Mouse (Mus musculus): Measurements from ENCODE around the gene Gm14124.
"Not testable (repeated sequence)": the region's sequence is repeated elsewhere in the genome, so short reads cannot be mapped to it uniquely, and the experiment has no call there.

Gene Gm14124

GRCm38 (mm10) chr2:150257291-150257690, at the start of gene Gm14124:
Gene Gm14124 (plus strand): TSS chr2:150257517.
- not testable (repeated sequence) for DNase-seq

DNA sequence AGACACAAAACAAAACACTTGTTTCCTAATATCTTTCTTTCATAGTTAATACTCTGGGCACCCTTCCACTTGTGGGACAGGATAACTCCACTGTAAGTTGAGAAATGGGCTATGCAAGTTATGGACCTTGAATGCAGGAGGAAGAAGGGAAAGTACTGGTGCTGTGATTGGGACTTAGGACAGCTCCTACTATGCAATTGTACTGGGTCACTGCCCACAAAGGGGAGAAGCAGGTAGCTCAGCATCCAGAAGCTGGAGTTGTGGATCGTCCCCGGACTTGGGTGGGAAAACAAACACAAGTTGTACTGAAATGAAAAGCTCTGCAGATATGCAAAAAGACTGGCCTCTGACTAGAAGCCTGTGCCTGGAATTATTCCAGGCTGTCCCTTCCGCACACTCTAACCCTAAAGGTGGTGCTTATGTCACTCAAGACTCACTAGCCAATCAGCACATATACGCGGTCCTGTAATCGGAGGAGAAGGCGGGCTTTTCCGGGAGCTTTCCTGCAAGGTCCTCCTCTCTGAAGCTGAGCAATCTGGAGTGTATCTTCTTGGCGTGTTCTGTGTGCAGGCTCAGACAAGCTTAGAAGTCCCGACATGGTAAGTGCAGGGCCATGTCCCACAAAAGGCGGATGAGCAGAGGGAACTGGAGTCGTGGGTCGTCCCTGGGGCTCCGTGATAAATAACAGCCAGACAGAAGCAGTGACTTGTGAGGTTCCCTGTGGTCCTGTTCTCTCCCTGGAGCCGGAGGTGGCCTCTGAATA, 39.5 kb upstream of the Gm14124 start, which contains the start of gene Zfp937:
Zfp937 (plus strand) TSS at position 474 of the 763 bp plus-strand sequence.
- peak; percentile 28 to 47 for DNase-seq

- not testable (repeated sequence) for DNase-seq
These were observed 39.0 kb upstream of the Gm14124 start for GRCm38 (mm10) chr2:150218363-150218725.

GRCm38 (mm10) chr2:150223263-150223662, 34.1 kb upstream of the Gm14124 start:
- not testable (repeated sequence) for DNase-seq

DNA sequence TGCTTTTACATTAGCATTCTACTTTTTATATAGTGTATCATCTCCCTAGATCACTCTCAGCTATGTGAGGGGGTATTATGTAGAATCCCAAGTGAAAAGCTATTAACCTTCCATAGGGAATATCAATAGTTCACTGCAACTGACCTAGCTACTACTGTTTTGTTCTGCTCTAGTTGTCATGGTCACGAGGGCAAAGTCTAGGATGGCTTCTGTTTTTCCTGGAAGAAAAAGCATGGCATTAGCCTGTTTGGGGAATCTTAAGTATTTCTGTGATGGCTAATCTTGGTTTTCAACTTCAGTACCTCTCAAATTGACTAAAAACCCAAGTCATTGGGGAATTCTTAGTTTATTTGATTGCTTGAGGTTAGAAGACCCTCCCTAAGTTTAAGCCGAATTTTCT, 14.1 kb upstream of the Gm14124 start:
- DNase-seq = no peak

GRCm38 (mm10) chr2:150255491-150255890, 1.8 kb upstream of the Gm14124 start, which contains the start of gene Gm21994:
Gene Gm21994 (minus strand): TSS chr2:150255591.
- DNase-seq = not testable (repeated sequence)

DNA sequence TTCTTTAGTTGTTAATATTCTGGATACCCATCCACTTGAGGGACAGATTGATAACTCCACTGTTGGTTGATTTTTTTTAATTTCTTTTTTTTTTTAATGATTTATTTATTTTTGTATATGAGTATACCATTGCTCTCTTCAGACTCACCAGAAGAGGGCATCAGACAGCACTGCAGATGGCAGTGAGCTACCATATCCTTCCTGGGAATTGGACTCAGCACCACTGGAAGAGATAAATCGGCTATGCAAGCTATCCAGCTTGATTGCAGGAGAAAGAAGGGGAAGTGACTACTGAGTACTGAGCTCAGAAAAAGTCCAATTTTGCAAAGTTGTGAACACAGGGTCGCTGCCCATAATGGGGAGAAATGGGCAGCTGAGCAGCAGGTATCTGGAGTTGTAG, 456 bp upstream of the Gm14124 start:
- DNase-seq = not testable (repeated sequence)

DNA sequence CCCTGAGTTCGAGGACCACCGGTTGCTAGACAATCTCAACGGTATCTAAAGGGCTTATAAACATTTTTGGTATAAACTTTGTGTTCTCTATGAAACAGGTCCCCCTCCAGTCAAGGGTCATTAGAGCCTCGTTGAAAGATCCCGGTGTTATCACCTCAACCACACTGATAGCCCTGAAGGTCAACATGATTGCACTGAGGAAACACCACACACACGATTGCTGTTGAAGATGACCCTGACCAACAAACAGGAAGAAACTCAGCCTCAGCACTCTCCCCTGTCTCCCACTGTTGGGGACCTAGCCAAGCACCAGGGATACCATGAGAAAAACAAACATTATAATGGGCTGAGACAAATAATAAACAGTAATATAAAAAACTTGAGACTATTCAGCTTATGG, 36.4 kb downstream of the Gm14124 start:
- no peak for DNase-seq

DNA sequence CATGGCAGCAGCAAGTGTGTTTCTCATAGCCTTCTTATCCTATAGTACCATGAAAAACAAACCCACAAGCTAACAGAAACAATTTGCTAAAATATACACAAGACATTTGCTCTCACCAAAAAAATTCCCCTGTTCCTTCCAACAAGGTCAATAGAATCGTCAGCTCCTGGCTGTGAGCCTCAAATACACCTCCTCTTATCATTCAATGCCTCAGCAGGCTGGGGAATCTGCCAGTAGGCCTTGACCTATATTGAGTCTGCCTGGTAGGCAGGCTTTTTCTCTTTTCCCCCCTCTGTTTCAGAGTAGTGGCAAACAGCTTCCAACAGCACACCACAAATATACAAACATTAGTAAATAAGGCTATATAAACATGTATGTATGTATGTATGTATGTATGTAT, 41.8 kb downstream of the Gm14124 start:
- no peak for DNase-seq

DNA sequence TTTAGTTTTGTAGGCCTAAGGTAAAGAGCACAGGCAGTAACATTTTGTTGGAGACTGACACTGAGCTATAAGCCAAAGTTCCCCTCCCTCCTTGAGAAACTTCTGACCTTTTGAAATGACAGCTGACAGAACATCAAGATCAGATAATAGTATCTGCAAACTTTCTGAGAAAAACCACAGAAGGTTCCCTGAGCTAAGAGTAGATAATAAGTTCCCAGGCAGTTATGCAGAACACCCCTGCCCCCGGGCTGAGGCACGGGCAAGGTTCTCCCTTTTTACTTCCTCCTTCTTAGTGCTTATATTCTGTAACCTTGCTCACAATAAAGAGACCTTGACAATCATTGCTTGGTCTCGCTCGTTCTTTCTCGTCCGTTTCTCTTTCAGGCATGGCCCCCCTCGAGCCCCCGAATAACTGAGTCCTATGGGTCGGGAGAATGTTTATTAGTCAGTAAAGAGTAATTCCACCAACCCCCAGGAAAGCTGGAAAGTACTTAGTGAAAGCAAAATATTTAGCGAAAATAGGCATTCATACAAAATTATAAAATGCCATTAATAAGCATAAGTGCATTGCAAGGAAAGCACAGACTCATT, 50.0 kb downstream of the Gm14124 start:
- DNase-seq = peak in 1 of 2 experiments; percentile 24

GRCm38 (mm10) chr2:150310952-150311884, 53.9 kb downstream of the Gm14124 start:
- peak; percentile 73 to 84 for DNase-seq

DNA sequence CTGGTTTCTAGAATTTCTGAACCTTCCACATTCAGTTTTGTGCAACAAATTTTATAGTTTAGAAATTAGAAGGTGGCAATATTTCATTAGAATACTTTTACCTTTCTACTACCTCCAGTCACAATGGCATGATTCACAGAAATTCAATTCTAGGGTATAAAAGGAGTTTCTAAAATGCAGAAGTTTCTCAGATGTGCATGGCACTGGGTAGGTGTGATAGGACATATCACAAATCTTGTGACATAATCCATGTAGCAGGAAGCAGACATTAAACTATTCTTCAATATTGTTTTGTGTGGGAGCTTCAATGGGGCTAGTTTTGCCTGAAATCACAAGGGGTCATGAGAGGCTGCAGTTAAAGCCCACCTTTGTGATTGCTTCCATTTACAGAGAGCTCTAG, 58.8 kb downstream of the Gm14124 start:
- DNase-seq = no peak

DNA sequence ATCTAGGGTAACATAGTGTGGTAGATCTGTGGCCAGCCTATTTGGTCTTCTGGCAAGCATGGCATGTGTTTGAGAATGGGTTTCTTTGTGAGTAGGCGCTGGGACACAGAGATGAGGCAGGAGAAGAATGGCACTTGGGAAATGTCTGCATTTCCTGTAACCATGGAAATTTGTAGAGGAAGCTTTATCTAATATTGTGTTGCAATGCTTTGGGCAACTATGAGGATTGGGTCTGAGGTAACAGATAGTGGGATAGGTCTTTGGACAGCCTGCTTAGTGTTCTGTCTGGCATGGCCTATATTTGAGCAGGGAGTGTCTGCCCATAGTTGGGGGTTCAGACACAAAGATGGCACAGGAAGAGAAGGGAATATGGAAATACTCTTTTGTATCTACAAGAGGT, 61.7 kb downstream of the Gm14124 start:
- no peak for DNase-seq

Measured in thymus, adult 18-20 months (tissue).